Mouse (Mus musculus): ENCODE results near the gene Ghrl.
"Not testable (repeated sequence)": the region's sequence is repeated elsewhere in the genome, so short reads cannot be mapped to it uniquely, and the experiment has no call there.

Gene Ghrl

DNA sequence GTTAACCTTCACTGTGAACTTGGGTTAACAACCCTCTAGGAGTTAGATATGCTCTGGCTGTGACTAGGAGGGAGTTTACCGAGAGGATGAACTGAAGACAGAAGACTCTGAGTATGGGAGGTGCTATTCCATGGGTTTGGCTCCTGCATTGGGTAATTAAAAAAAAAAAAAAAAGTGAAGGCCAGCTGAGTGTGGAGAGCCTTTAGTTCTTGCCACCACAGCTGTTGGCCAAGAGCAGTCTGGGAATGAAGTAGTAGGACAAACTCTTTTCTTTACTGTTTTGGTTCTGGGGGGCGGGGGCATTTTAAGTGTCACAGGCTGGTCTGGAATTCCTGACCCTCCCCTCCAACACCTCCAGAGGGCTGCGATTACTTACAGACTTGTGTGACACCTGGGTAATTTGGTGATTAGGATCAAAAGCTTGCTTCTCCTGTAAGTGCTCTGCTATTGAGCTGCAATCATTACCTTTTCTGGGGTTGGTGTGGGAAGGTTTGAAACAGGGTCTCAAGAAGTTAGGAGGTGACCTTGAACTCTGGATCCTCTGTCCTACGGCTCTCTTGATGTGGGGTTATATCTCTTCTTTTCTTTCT lies 23.8 kb downstream of the Ghrl start:
- no peak for DNase-seq

DNA sequence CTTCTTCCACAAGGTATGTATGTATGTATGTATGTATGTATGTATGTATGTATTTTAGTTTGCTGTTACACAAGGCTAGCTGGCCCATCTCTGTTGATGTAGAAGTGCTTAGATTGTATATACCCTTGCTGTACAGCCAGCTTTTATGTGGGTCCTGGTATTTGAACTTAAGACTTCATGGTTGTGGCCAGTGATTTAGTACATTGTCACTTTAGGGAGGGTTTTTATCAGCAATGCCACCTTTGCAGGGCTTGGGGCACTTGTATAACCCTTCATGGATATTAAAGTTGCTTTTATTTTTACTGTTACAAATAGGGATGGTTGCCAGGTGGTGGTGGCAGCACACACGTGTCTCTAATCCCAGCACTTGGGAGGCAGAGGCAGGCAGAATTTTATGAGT lies 24.5 kb downstream of the Ghrl start:
- DNase-seq = no peak

DNA sequence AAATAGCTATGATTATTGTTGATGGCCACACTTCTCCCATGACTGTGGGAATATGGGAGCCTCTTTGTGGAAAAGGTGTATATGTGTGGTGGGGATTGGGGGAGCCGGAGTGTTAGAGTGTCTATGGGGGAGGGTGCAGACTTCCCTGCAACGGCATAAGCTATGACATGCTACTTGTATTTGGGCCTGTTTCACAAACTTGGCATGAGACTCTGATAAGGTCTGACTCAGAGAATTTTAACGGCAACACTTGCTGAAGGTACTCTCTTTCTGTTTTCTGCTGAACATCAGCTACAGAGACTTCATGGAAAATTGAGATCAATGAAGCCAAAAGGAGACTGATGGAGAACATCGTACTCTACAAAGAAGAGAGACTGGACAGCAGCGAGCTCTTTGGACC lies 26.3 kb downstream of the Ghrl start:
- DNase-seq = no peak

DNA sequence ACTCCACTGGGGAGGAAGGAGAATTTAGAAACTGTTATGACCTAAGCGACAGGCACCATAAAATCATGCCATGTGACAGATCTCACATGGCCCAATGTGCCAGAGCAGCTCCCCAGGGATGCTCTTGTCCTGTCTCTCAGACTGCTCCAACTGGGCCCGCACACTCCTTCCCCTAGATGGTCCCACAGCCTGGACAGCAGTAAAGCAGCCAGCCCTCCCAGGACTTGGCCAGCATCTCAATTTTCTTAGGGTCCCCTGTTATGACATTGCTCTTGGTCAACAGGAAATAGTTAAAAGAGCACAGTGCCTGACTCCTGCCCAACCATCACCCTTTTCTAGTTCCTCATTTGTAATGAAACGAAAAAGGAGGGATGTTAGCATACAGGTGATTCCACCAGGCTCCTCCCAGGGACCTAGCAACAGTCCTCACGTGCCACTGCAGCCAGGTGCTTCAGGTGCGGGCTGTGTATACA lies 27.0 kb downstream of the Ghrl start:
- no peak for DNase-seq

DNA sequence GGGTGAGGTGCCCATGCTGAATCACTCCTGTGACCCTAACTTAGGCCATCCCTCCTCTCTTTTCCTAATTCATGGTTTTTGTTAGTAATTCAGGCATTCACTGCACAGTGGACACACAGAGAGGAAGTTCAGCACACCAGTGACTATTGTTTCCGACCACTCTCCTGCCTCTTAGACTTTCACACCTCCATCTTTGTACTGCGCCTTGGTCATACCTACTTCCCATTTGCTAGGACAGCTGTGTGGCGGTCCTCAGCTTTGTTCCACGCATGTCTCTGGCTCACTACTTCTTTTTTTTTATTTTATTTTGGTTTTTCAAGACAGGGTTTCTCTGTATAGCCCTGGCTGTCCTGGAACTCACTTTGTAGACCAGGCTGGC lies 28.6 kb downstream of the Ghrl start:
- DNase-seq = no peak

DNA sequence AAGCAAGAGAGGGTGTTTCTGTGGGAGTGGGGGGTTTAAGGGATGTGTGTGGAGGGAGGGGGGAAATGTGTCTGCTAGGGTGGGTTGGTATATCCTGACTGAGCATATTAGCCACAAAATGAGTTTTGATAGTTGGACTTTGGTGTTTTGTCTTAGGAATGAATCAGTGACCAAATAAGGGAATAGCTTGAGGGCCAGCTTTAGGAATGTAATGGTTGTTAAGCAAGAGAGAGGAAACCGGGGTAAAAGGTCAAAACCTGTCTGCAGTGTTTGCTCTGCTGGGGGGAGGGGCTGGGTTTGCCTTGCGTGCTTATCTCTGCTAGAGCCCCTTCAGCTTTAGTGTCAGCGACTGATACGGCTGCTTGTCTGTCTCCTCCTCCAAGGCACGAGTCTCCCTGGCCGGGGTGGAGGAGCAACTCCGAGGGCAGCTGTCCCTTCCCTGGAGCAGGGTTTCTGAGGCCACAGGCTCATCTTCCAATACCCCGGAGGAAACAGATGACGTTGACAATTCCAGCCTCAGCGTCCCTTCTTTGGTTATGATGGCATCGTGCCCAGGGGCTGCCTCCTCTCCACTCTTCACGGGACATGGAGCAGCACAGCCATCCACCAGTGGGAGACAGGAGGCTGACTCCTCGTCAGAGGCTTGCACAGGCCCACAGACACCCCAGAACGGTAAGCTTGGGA lies 29.1 kb downstream of the Ghrl start:
- DNase-seq = peak; percentile 73

DNA sequence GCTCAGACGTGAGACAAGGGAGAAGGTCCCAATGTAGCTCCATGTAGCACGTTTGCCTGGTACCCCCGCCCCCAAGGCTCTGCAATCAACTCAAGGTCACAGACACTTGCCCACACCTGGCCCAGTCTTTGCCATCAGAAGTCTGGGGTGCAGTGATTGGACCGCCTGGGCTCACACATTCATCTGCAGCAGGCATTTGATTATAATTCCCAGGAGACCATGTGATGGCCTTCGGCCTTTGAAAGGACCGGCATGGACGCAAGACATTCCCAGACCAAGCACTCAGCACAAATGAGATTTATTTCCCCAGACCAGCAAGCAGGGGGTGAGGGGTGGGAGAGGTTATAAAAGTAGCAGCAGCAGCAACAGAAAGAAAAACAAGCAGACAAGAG lies 29.7 kb downstream of the Ghrl start:
- DNase-seq = no peak

DNA sequence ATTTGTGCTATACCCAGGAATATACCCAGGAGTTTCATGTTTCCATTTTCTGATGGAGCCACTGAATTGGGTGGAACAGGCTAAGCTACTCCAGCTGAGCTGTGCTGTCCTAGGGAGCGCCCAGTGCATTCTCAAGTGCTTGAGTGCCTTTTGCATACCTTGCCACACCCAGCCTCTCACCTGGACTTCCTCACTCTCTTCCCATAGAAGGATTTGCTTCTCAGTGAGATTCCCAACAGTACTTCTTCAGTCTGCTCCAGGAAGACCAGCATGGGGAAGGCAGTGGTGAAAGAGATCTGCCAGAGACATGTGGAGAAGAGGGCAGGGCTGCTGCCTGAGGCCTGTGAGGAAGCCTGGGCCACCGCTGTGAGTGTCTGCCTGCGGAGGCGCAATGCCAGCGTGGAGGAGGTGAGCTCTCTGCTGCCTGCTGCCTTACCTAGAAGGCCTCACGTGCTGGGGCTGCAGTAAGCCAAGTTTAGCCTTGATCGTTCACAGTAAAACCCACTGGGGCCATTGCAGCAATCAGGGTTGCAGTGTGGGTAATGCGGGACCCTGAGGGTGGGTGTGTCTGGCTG lies 33.0 kb downstream of the Ghrl start:
- peak; percentile 44 for DNase-seq

DNA sequence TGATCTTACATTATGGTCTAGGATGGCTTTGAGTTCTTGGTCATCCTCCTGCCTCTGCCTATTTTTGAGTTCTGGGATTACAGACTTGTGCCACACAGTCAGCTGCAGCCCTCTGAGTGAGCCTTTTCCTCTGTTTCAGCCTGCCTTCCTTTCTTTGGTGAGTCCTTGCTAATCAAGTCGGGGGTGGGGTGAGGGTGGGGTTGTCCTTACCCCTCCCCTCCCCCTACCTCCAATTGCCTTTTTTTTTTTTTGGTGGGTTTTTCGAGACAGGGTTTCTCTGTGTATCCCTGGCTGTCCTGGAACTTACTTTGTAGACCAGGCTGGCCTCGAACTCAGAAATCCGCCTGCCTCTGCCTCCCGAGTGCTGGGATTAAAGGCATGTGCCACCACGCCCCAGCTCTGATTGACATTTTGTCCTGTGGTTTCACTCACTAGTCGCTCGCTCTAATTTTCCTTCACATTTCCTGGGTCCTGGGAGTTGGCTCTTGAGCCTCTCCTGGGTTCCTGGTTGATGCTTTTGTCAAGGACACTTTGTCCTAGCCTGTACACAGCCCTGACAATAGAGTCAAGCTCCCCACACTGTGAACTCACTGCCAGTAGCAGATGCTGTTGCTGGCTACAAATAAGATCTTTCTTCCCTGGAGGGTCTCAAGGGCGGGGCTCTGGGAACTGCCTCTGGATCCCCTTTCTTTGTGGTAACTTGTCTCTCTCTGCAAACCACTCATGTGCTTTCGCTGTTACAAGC lies 36.4 kb downstream of the Ghrl start:
- no peak for DNase-seq

DNA sequence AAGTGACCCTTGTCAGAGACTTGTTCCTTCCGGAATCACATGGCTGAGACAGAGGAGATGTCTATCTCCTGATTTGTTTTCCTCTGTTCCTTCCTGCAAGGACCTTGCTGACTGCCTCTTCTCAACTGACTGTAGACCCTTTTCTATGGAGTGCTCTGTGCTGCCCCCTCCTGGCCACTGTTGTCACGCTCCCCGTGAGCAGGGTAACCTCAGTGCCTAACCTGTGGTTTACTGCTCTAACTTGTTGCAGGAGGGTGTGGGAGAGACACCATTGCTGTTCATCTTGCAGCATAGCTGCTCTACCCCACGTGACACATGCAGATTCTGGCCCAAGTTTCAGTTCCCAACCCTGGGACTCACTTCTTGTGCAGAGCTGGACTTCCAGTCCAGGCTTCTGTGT lies 38.4 kb downstream of the Ghrl start:
- DNase-seq = peak; percentile 95

DNA sequence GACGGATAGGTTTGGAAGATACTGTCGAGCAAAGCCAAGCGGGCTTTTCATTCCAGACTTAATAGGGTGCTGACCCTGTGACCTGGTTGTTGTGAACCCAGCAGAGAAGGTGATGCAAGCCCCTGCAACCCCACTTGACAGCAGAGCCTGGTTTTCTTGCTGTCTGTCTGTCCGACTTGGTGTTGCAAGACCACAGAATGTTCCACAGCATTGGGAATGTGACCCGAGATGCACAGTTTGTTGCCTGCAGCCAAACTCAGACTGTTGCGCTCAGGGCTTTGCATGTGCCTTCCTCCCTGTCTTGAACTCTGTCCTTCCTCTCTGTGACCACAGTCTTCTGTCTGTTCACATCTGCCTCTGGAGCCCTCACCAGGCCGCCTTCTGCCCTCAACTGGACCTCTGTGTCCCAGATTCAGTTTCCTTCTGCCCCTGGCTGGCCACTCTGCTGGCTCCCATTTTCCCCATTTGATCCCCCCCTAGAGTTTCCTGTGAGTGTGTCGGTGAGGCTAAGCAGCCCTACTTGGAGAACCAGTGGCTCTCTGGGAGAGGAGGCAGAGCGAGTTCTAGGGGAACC lies 39.6 kb downstream of the Ghrl start:
- DNase-seq = no peak

DNA sequence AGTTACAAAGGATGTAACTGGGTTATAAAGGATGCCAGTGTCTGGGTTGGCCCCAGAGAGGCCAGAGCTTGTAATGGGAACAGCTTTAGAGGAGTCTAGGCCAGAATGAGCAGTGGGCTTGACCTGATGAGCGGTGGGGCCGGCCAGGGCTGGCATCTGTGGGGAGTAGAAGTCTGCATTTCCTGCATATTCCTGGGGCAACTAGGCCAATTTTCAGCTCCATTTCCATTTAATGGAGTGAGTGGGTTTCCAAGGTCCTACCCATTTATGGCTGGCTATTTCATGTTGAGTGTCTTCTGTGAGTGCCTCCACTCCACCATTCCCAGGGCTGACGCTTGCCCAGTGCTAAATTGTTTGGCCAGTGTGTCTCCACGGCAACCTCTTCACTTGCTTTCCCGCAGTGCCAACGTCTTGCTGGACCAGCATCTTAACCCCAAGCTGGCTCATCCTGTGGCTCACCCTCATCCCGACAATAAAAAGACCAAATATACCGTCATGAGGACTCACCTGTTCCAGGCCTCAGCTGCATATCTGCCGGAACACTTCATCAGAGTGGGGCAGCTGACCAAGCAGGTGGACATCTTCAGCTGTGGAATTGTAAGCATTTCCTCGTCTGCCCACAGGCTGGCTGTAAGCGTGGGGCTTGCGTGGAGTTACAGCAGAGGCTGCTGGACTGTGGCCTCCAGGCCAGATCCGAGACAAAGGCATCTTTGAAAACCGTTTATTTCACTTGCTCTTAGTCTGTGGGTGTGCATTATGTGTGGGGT lies 41.3 kb downstream of the Ghrl start:
- no peak for DNase-seq

DNA sequence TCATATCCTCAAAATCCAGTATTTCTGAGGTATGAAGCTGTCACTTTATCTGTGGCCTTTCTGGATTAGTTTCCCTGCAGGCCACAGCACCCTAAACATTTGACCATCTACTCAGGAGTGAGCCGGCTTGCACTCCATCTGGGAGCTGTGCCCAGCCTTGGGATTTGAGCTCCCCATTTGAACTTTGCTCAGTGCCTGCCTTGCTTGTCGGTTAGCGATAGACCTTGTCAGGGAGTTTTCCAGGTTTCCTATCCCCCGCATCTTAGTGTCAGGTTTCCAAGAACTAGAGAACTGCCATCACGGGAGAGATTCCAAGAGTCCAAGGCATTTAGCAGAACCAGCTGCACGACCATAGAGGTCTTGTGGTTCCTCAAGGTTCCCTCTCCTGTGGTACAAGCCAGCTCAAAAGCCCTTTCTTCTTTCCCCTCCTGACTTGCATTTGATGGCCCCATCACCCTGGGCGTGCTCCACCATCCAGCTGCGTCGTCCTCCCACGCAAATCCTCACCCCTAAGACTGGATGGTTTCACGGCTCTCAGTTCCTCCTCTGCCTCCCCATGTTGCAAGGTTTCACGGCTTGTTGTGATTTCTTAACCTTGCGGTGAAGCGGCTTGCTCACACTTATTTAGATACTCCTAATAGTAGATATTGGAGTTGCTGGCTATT lies 42.5 kb downstream of the Ghrl start:
- no peak for DNase-seq

DNA sequence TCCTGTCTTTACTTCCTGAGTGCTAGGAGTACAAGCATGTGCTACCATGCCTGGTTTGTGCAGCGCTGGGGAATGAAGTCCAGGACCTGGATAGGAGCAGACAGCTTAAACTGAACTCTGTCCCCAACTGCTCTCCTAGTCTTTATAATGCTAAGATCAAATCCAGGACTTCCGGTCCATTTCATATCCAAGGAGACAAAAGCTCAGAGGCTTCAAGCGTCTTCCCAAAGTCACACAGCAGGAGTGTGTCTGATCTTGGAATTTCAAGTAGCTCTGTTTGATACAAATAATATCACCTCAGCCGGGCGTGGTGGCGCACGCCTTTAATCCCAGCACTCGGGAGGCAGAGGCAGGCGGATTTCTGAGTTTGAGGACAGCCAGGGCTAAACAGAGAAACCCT lies 43.7 kb downstream of the Ghrl start:
- DNase-seq = no peak

DNA sequence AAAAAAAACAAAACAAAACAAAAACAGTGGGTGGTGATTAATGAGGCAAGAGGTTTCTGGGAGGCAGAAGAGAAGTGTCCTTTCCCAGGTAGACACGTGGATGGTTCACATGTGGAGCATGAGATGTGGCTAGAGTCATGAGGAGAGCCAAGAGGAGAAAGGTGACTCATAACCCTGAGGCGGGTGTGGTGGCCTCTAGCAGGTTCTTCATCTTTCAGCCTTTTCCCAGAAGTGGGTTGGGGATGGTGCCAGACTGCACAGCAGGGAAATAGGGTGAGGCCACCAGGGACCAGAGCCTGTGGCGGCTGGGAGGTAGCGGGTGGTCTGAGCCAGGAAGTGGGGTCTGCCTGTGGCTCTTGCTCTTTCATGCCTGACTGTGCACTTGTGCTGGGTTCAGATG lies 44.4 kb downstream of the Ghrl start:
- DNase-seq = no peak

DNA sequence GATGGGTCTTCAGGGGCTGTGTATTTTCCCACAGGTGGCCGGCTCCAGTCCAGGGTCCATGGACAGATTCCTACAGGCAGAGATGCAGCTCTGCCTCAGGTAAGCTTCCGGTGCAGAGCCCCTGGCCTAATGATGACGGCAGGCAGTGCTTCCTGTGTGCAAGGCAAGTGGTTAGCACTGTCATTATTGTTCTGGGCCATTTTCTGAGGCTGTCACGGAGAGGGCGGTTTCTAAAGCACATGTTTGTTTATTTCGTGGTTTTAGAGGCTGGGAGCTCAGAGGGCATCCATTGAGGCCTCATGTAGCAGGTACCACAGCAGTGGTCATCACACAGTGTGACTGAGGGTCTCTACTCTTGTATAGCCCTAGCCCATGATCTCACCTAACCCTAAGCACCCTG lies 46.7 kb downstream of the Ghrl start:
- no peak for DNase-seq

DNA sequence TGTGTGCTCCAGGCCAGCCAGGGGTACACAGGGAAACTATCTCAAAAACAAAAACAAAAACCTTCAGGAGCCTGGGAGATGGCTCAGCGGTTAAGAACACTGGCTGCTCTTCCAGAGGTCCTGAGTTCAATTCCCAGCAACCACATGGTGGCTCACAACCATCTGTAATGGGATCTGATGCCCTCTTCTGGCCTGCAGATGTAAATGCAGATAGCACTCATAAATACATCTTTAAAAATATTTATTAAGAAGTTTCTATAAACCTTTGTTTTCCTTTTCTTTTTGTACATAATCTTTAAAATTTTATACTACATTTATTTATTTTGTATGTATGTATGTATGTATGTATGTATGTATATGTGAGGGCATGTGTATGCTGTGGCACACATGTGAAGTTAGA lies 47.7 kb downstream of the Ghrl start:
- DNase-seq = not testable (repeated sequence)

DNA sequence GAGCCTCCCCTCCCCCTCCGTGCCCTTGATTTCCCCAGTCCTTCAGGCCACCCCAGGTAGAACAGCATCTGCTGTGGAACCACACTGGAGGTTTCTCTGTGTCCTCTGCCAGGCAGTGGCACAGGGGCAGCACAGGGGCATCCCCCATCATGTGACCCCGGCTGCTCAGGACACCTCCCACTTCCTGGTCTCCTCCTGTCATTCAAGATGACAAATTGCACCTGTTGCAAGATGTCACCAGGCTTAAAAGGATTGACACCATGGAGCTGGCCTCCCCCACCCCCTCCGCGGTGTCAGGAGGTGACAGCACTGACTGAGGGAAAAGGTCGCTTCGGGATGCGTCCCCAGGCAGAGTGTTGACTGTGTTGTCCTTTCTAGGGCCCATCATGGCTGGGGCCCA lies 49.9 kb downstream of the Ghrl start:
- no peak for DNase-seq

DNA sequence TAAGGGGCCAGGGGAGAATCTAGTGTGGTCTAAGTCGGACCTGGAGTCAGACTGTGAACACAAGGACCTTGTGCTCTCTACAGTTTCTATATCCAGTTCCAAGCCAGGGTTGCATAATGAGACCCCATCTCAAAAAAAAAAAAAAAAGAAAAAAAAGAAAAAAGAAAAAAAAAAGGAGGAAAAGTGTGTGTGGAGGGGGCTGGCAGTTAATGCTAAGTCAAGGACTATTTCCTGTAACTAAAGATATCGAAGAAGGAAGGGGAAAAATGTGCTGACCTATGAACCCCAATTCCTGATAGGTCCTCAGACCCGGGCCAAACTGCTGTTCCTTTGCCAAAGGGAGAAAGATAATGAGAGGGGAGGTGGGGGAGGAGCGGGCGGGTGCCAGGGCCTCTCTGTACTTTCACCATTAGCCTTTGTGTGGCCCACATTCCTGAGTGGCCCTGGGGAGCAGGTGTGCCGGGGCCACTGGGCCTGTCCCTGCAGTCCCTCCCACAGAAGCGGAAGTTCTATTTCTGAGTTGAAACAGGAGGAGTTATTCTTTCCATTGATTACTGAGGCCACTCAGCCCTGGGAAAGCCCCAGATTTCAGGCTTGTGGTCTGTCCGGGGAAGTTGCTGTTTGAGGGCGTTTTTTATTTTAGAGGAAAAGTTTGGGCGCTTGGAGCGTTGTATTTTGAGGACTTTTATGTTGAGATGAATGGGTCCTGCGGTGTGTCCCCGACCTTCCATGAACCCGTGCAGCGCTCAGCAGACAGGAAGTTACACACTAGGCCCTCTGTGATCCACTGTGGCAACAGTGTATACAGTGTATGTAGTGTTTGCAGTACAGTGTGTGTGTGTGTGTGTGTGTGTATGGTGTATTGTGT lies 51.2 kb downstream of the Ghrl start:
- peak; percentile 44 for DNase-seq

DNA sequence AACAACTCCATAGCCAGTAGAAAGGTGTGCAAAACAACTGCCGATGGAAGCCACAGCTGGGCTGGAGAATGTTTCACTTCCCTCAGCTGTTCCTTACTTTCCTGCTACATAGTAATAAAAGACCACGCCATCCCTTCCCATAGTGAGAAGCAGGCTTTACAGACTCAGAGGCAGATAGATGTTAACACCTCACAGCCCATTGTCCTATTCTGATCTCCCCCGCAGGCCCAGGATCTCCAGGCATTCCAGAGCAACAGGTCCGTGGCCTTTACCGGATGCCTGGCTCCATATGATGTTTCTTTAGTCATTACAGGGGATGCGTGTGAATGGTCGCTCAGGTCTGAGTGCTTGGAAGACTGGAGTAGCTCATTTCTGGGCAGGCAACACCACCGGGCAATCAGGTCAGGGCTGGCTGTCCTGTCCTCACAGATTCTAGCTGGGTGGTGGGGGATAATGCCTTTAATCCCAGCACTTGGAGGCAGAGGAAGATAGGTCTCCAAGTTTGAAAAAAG lies 52.0 kb downstream of the Ghrl start:
- no peak for DNase-seq
